Mouse (Mus musculus) kidney, adult 2 months (tissue): ENCODE measurements around the gene Dlk1. TPM values are rescaled to one million over a fixed set of nuclear protein-coding genes. Genes with fewer than 3 reads are reported as not detected.

Source experiments
- DNase-seq: peaks from one replicate; pipeline ENCODE4 v3.0.0; 2021
- H3K27ac ChIP-seq: fragments of 200-500 bp; 2 replicates; pipeline ENCODE4 v1.5.1; 2012; ENCODE audit warnings: low read depth, low read length, control low read depth, inconsistent platforms; ENCODE audit not compliant: insufficient read depth
- H3K27me3 ChIP-seq: fragments of 200-500 bp; replicated peaks from 2 replicates; pipeline ENCODE4 v1.6.1; 2012; ENCODE audit warnings: mild to moderate bottlenecking, moderate library complexity, low read length, inconsistent platforms; ENCODE audit not compliant: control insufficient read depth, insufficient read depth
- H3K36me3 ChIP-seq: fragments of 200-500 bp; 2 replicates; pipeline ENCODE4 v1.6.1; 2012; ENCODE audit warnings: mild to moderate bottlenecking, moderate library complexity, low read length, inconsistent platforms; ENCODE audit not compliant: control insufficient read depth, insufficient read depth
- H3K4me1 ChIP-seq: fragments of 200-500 bp; 2 replicates; pipeline ENCODE4 v1.6.1; 2011; ENCODE audit warnings: low read length; ENCODE audit not compliant: control insufficient read depth, insufficient read depth
- H3K4me3 ChIP-seq: fragments of 200-500 bp; 2 replicates; pipeline ENCODE4 v1.5.1; 2011; ENCODE audit warnings: mild to moderate bottlenecking, low read depth, low read length, control low read depth; ENCODE audit not compliant: insufficient read depth
- CTCF ChIP-seq: fragments of 200-500 bp; conservative IDR thresholded peaks from 2 replicates; pipeline ENCODE4 v1.5.1; 2011; ENCODE audit warnings: low read depth, mild to moderate bottlenecking, control low read depth, low read length, moderate library complexity, mixed read lengths; ENCODE audit not compliant: insufficient read depth, insufficient read length
- POLR2A ChIP-seq: fragments of 200-500 bp; IDR thresholded peaks from one replicate; pipeline ENCODE4 v1.6.1; 2011; ENCODE audit warnings: low read depth, low read length, control low read depth
- WGBS: fragments of 180-500 bp; shearing (Covaris S2); methylation state at CpG from one replicate; pipeline ENCODE4 v1.1.7; 2018; 5-methylcytosine and 5-hydroxymethylcytosine counted together
- polyA plus RNA-seq: library from polyadenylated mRNA; depleted of rRNA; stranded (reverse); fragments of >200 nt; gene quantifications from 2 replicates; pipeline ENCODE4 v1.2.3, GENCODE M21; 2012

Gene Dlk1
- polyA plus RNA-seq, 1 experiment = 3.4 TPM

- 63% methylated on average over 6 of the region's 6 CpGs for WGBS
- no peak for TF ChIP-seq CTCF
- TF ChIP-seq POLR2A = no peak
These were observed 12.6 kb upstream of the Dlk1 start for GRCm38 (mm10) chr12:109439974-109440373.

GRCm38 (mm10) chr12:109441366-109441765, 11.3 kb upstream of the Dlk1 start:
- Histone ChIP-seq H3K36me3 (no peaks in the 10 kb centered on the region), H3K27me3 (no peaks in the 10 kb centered on the region), H3K4me3 (no peak overlapping the region), H3K27ac (no peak overlapping the region), H3K4me1 (no peaks in the 10 kb centered on the region)
- TF ChIP-seq CTCF (no peak), POLR2A (no peak)
- WGBS = 35% methylated on average over 6 of the region's 6 CpGs
- DNase-seq = no peak

More at GRCm38 (mm10) chr12:109439974-109440373, 12.6 kb upstream of the Dlk1 start:
- H3K27ac ChIP-seq = no peak overlapping the region
- H3K36me3 ChIP-seq = no peaks in the 10 kb centered on the region
- H3K4me3 ChIP-seq = no peak overlapping the region
- no peaks in the 10 kb centered on the region for H3K27me3 ChIP-seq
- no peak for DNase-seq
- no peaks in the 10 kb centered on the region for H3K4me1 ChIP-seq

GRCm38 (mm10) chr12:109442115-109442514, 10.5 kb upstream of the Dlk1 start:
- H3K36me3 ChIP-seq = no peaks in the 10 kb centered on the region
- no peak for DNase-seq
- no peak for TF ChIP-seq POLR2A
- no peak for TF ChIP-seq CTCF
- no peak overlapping the region for H3K4me3 ChIP-seq
- H3K4me1 ChIP-seq = no peaks in the 10 kb centered on the region
- WGBS = 57% methylated on average over 13 of the region's 13 CpGs
- no peaks in the 10 kb centered on the region for H3K27me3 ChIP-seq
- H3K27ac ChIP-seq = no peak overlapping the region

GRCm38 (mm10) chr12:109443276-109443675, 9.3 kb upstream of the Dlk1 start:
- Histone ChIP-seq H3K27me3 (no peaks in the 10 kb centered on the region), H3K4me3 (no peak overlapping the region), H3K36me3 (no peaks in the 10 kb centered on the region), H3K4me1 (no peaks in the 10 kb centered on the region), H3K27ac (no peak overlapping the region)
- no peak for TF ChIP-seq CTCF
- TF ChIP-seq POLR2A = no peak
- DNase-seq = no peak
- WGBS = 79% methylated on average over 3 of the region's 3 CpGs

- Histone ChIP-seq H3K36me3 (no peaks in the 10 kb centered on the region), H3K27ac (no peak overlapping the region), H3K27me3 (no peaks in the 10 kb centered on the region), H3K4me1 (no peaks in the 10 kb centered on the region), H3K4me3 (no peak overlapping the region)
- WGBS = 44% methylated on average over 5 of the region's 5 CpGs
- TF ChIP-seq POLR2A (no peak), CTCF (no peak)
- no peak for DNase-seq
These were observed 7.6 kb upstream of the Dlk1 start for GRCm38 (mm10) chr12:109444999-109445398.

DNA sequence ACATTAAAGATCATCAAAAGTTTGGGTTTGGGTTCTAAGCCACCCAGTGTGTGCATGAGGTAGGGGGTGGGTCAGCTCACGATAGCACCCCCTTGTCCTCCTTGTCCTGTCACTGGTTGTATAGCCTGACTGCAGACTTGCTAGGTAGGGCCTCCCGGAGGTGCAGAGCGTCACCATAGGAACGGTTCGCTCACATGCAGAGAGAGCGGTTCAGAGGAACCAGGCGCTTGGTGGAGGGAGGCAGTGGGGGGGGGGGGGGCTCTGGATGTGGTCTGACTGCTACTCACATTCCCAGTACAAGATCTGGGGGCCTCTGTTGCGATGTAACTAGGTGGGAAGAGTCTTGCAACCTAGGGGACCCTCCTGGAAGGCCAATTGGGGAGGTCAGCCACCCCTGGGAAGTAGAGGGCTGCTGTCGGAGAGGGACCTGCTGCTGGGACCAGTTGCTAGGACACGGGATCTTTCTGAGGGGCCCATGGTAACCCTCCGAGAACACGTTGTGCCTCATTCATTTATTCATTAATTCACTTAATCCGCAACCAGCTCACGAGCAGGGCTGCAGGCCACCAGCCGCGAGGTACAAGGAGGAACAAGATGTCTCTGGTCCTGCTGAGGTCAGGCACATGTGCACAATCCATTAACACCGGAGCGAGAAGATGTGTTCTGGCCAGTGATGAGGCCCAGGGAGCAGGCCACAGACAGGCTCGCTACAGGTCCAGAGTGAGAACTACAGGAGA, 7.0 kb upstream of the Dlk1 start:
- H3K4me1 ChIP-seq = no peaks in the 10 kb centered on the region
- no peaks in the 10 kb centered on the region for H3K36me3 ChIP-seq
- TF ChIP-seq CTCF (no peak), POLR2A (no peak)
- no peaks in the 10 kb centered on the region for H3K27me3 ChIP-seq
- no peak for DNase-seq
- no peak overlapping the region for H3K4me3 ChIP-seq
- no peak overlapping the region for H3K27ac ChIP-seq
- WGBS = 25% methylated on average over 19 of the region's 19 CpGs

GRCm38 (mm10) chr12:109446236-109446941, 6.2 kb upstream of the Dlk1 start:
- no peaks in the 10 kb centered on the region for H3K4me1 ChIP-seq
- no peak for DNase-seq
- no peak overlapping the region for H3K4me3 ChIP-seq
- H3K27me3 ChIP-seq = no peaks in the 10 kb centered on the region
- TF ChIP-seq POLR2A (no peak), CTCF (no peak)
- H3K27ac ChIP-seq = no peak overlapping the region
- 12% methylated on average over 18 of the region's 18 CpGs for WGBS
- no peaks in the 10 kb centered on the region for H3K36me3 ChIP-seq
